Mouse (Mus musculus) neutrophil, adult 65 days (primary cell): ENCODE results near the gene Rpp40. TPM values are rescaled to one million over a fixed set of nuclear protein-coding genes. Genes with fewer than 3 reads are reported as not detected.

Experiments
- total RNA-seq: library from RNA; stranded (reverse); gene quantifications from 2 replicates; pipeline ENCODE4 v1.2.4, GENCODE M21; 2023

Rpp40 gene
- 0.39 and 2.7 TPM in 2 replicates for total RNA-seq

GRCm38 (mm10) chr13:35905879-35906481 lies at the start of gene Rpp40:
Gene Rpp40, minus strand, starts transcription at chr13:35906359.

Other genes with a start within 250 kb of the Rpp40 start
- 16.8 and 20.8 TPM in 2 replicates for gene Cdyl, start 246.5 kb downstream of the Rpp40 start, total RNA-seq
- not detected in 2 replicates for gene Ppp1r3g, start 52.5 kb upstream of the Rpp40 start, total RNA-seq
- gene Fars2, start 211.1 kb upstream of the Rpp40 start, total RNA-seq, result 11.4 and 24.1 TPM in 2 replicates
- gene Lyrm4, start 211.2 kb upstream of the Rpp40 start, total RNA-seq, result 2.9 and 3.6 TPM in 2 replicates